Mouse (Mus musculus) E14TG2a.4 (cell line): ENCODE data around the gene Lin7c.

Source experiments
- CTCF ChIP-seq: conservative IDR thresholded peaks from 2 replicates; pipeline ENCODE4 v1.5.1; 2014; ENCODE audit warnings: low read length
- POU5F1 ChIP-seq: IDR thresholded peaks from 2 replicates; pipeline ENCODE4 v1.6.1; 2014; ENCODE audit warnings: low read length, borderline replicate concordance

- TF ChIP-seq CTCF (no peak), POU5F1 (no peak)
These were observed 18.5 kb downstream of the Lin7c start for GRCm38 (mm10) chr2:109909122-109909521.
